Mouse (Mus musculus): Measurements from ENCODE around the gene Rd3l. TPM values are rescaled to one million over a fixed set of nuclear protein-coding genes. Genes with fewer than 3 reads are reported as not detected.

The Rd3l gene
- polyA plus RNA-seq, 1 experiment from 2014 or later: not detected

- peaks cover 39% of the 10 kb centered on the region for H3K4me1 ChIP-seq (replicated peaks)
- H3K27me3 ChIP-seq (ENCODE audit: insufficient read depth, poor library complexity, severe bottlenecking): no peaks in the 10 kb centered on the region
- peak overlapping the region; percentile 35; the same call in 1 of the 2 replicates for H3K27ac ChIP-seq
- DNase-seq (ENCODE audit: low spot score): no peak
- H3K9me3 ChIP-seq: no peaks in the 10 kb centered on the region
- no peaks in the 10 kb centered on the region for H3K36me3 ChIP-seq
- 65% methylated on average over 11 of the region's 11 CpGs for WGBS
- no peak overlapping the region for H3K4me3 ChIP-seq
Measured at GRCm38 (mm10) chr12:111933032-111933704, 47.9 kb downstream of the Rd3l start.

- Histone ChIP-seq H3K27ac (0 out of 2 replicates have a peak overlapping the region, but pooled peaks have one; percentile 35), H3K9me3 (no peaks in the 10 kb centered on the region), H3K36me3 (no peaks in the 10 kb centered on the region), H3K4me3 (no peak overlapping the region), H3K27me3 (ENCODE audit: insufficient read depth, poor library complexity, severe bottlenecking) (no peaks in the 10 kb centered on the region), H3K4me1 (replicated peaks) (peaks cover 32% of the 10 kb centered on the region)
- 65% methylated on average over 3 of the region's 3 CpGs for WGBS
- DNase-seq (ENCODE audit: low spot score): no peak
Measured at GRCm38 (mm10) chr12:111932513-111932912, 48.6 kb downstream of the Rd3l start.

GRCm38 (mm10) chr12:111931411-111932025, 49.6 kb downstream of the Rd3l start:
- no peaks in the 10 kb centered on the region for H3K27me3 ChIP-seq (ENCODE audit: insufficient read depth, poor library complexity, severe bottlenecking)

More at GRCm38 (mm10) chr12:111931411-111932025, 49.6 kb downstream of the Rd3l start:
- no peaks in the 10 kb centered on the region for H3K36me3 ChIP-seq
- H3K4me3 ChIP-seq: no peak overlapping the region
- no peak overlapping the region for H3K27ac ChIP-seq
- no peaks in the 10 kb centered on the region for H3K9me3 ChIP-seq
- 83% methylated on average over 9 of the region's 9 CpGs for WGBS
- no peak for DNase-seq (ENCODE audit: low spot score)
- H3K4me1 ChIP-seq (replicated peaks): peaks cover 22% of the 10 kb centered on the region

Other genes starting within 250 kb of the Rd3l start
- gene Klc1, start 222.5 kb downstream of the Rd3l start, polyA plus RNA-seq (2016; fragmentation: Nextera tagmentation; extraction: Ambion mirVana): 192 and 303 TPM in 2 replicates
- 13.2 and 15.1 TPM in 2 replicates for gene Xrcc3, start 167.4 kb downstream of the Rd3l start, polyA plus RNA-seq (2016; fragmentation: Nextera tagmentation; extraction: Ambion mirVana)
- 71.5 and 75.4 TPM in 2 replicates for gene Zfyve21, start 167.1 kb downstream of the Rd3l start, polyA plus RNA-seq (2016; fragmentation: Nextera tagmentation; extraction: Ambion mirVana)
- 4.5 and 6.2 TPM in 2 replicates for gene Ppp1r13b, start 73.2 kb downstream of the Rd3l start, polyA plus RNA-seq (2016; fragmentation: Nextera tagmentation; extraction: Ambion mirVana)
- 593 and 677 TPM in 2 replicates for gene Atp5mpl, start 14.3 kb downstream of the Rd3l start, polyA plus RNA-seq (2016; fragmentation: Nextera tagmentation; extraction: Ambion mirVana)
- 1.0 and 1.2 TPM in 2 replicates for gene Tdrd9, start 9.8 kb downstream of the Rd3l start, polyA plus RNA-seq (2016; fragmentation: Nextera tagmentation; extraction: Ambion mirVana)
- gene Aspg, start 125.4 kb upstream of the Rd3l start, polyA plus RNA-seq (2016; fragmentation: Nextera tagmentation; extraction: Ambion mirVana): 1.4 and 2.1 TPM in 2 replicates
- gene Kif26a, start 164.9 kb upstream of the Rd3l start, polyA plus RNA-seq (2016; fragmentation: Nextera tagmentation; extraction: Ambion mirVana): 2.7 and 3.1 TPM in 2 replicates